22 mouse cellular contexts compared by ENCODE assay signal in genomic region chr1:40194279-40194678, GRCm38 (mm10). TPM values are rescaled to one million over a fixed set of nuclear protein-coding genes. Genes with fewer than 3 reads are reported as not detected.
DNase-seq lines count a peak whose midpoint lies in the region; ATAC-seq and TF ChIP-seq lines count a peak whose summit lies in the region.
"Had no signal": no experiment of that assay in that cellular context is flagged by ENCODE, and none has a peak within 500 bp of the region (broad histone marks: within the 10 kb centered on the region; RNA-seq: fewer than 3 reads in every experiment).

No protein-coding gene starts in this region.

- 55% methylated on average over 2 of the region's 2 CpGs for whole genome bisulfite sequencing in liver, adult 2 months
- 80% methylated on average over 2 of the region's 2 CpGs for WGBS in liver, postnatal 0 days (ENCODE audit: insufficient replicate concordance)
- 41% methylated on average over 2 of the region's 2 CpGs for WGBS in large intestine, adult 2 months
- WGBS in stomach, embryonic 16.5 days, result 61% methylated on average over 2 of the region's 2 CpGs
- WGBS in stomach, postnatal 0 days, result 55% methylated on average over 2 of the region's 2 CpGs
- WGBS in forebrain, embryonic 12.5 days, result 87% methylated on average over 2 of the region's 2 CpGs

- H3K9ac ChIP-seq in liver, adult 2 months (ENCODE audit: low read depth, low read length), result no peak overlapping the region
- H3K9ac ChIP-seq in liver, postnatal 0 days (replicated peaks), result no peak overlapping the region
- no peak overlapping the region for H3K9ac ChIP-seq in stomach, embryonic 16.5 days (ENCODE audit: low read length)
- no peak overlapping the region for H3K9ac ChIP-seq in stomach, postnatal 0 days (ENCODE audit: low read length)
- no peak overlapping the region for H3K9ac ChIP-seq in forebrain, embryonic 12.5 days

- H3K4me2 ChIP-seq in liver, postnatal 0 days (ENCODE audit: low read depth, low read length), result no peak overlapping the region
- no peak overlapping the region for H3K4me2 ChIP-seq in stomach, embryonic 16.5 days (ENCODE audit: low read depth, low read length)
- H3K4me2 ChIP-seq in stomach, postnatal 0 days (replicated peaks; ENCODE audit: low read depth), result no peak overlapping the region
- H3K4me2 ChIP-seq in forebrain, embryonic 12.5 days, result no peak overlapping the region

- TF ChIP-seq CTCF in liver, adult 2 months (IDR thresholded peaks at IDR 0.05; ENCODE audit: low read depth, low read length), result no peak
- no peak for TF ChIP-seq CTCF in liver, postnatal 0 days (IDR thresholded peaks at IDR 0.05; ENCODE audit: low read depth)
- TF ChIP-seq CTCF in stomach, postnatal 0 days (IDR thresholded peaks at IDR 0.05; ENCODE audit: low read depth), result no peak

- no peak for TF ChIP-seq EP300 in liver, postnatal 0 days (IDR thresholded peaks at IDR 0.05; ENCODE audit: low read depth)
- no peak for TF ChIP-seq EP300 in stomach, postnatal 0 days (optimal IDR thresholded peaks at IDR 0.05)

- H3K79me2 ChIP-seq in liver, adult 2 months (ENCODE audit: control insufficient read depth, insufficient read depth, low read length), result no peaks in the 10 kb centered on the region

- H3K4me1 ChIP-seq in liver, adult 2 months (ENCODE audit: control insufficient read depth, insufficient read depth, low read length), result peaks cover 2% of the 10 kb centered on the region; the same call in 1 of the 2 replicates
- no peaks in the 10 kb centered on the region; the same call in 1 of the 2 replicates for H3K4me1 ChIP-seq in liver, postnatal 0 days (ENCODE audit: insufficient read depth)
- H3K4me1 ChIP-seq in stomach, embryonic 16.5 days (ENCODE audit: control insufficient read depth, insufficient read depth, low read length), result no peaks in the 10 kb centered on the region
- no peaks in the 10 kb centered on the region for H3K4me1 ChIP-seq in stomach, postnatal 0 days (replicated peaks; ENCODE audit: control insufficient read depth, insufficient read depth)
- no peaks in the 10 kb centered on the region for H3K4me1 ChIP-seq in forebrain, embryonic 12.5 days

- no peak for ATAC-seq in liver, postnatal 0 days
- peak; percentile 58; the same call in 1 of the 2 replicates for ATAC-seq in stomach, embryonic 16.5 days (ENCODE audit: insufficient read depth, low FRiP score)
- ATAC-seq in stomach, postnatal 0 days (ENCODE audit: low FRiP score, low TSS enrichment), result peak; percentile 98
- no peak for ATAC-seq in forebrain, embryonic 12.5 days (ENCODE audit: low FRiP score)
- ATAC-seq: activated CD4-positive, CD25-positive, alpha-beta regulatory T cell, adult 4 months; CD4-positive, CD25-positive, alpha-beta regulatory T cell, adult 4 months; Patski had no signal

- no peaks in the 10 kb centered on the region for H3K36me3 ChIP-seq in liver, adult 2 months (ENCODE audit: control insufficient read depth, insufficient read depth, low read length)
- no peaks in the 10 kb centered on the region for H3K36me3 ChIP-seq in liver, postnatal 0 days (replicated peaks; ENCODE audit: insufficient read depth, low read length)
- no peaks in the 10 kb centered on the region for H3K36me3 ChIP-seq in stomach, embryonic 16.5 days (ENCODE audit: control insufficient read depth, insufficient read depth, low read length)
- H3K36me3 ChIP-seq in stomach, postnatal 0 days (ENCODE audit: control insufficient read depth, insufficient read depth, low read length), result no peaks in the 10 kb centered on the region
- H3K36me3 ChIP-seq in forebrain, embryonic 12.5 days (replicated peaks), result no peaks in the 10 kb centered on the region
- H3K36me3 ChIP-seq: G1E had no signal

- peak; percentile 56 for DNase-seq in liver, adult 2 months (ENCODE audit: extremely low read depth, low read depth, low spot score)
- no peak for DNase-seq in liver, postnatal 0 days
- DNase-seq in large intestine, adult 2 months (ENCODE audit: low read depth, low spot score), result peak; percentile 46
- DNase-seq in stomach, postnatal 0 days (ENCODE audit: low spot score), result peak; percentile 17
- DNase-seq in heart, adult 9 months (ENCODE audit: low spot score in 2 of 2), result no peak
- no peak for DNase-seq in urinary bladder, postnatal 14 days (ENCODE audit: low spot score)
- DNase-seq: adrenal gland, adult 2 months; adrenal gland, adult 8-10 months; adrenal gland, postnatal 10 days; adrenal gland, postnatal 14 days; adrenal gland, postnatal 25 days; adrenal gland, postnatal 36 days; B cell, adult 2 months; cerebellum, adult 11 months; cerebellum, adult 11-12 months had no signal

- no peaks in the 10 kb centered on the region for H3K27me3 ChIP-seq in liver, adult 2 months (ENCODE audit: control insufficient read depth, insufficient read depth, low read length)
- no peaks in the 10 kb centered on the region for H3K27me3 ChIP-seq in liver, postnatal 0 days (ENCODE audit: insufficient read depth, low read length)
- H3K27me3 ChIP-seq in stomach, embryonic 16.5 days (ENCODE audit: control insufficient read depth, insufficient read depth, low read length), result no peaks in the 10 kb centered on the region
- H3K27me3 ChIP-seq in stomach, postnatal 0 days (ENCODE audit: control insufficient read depth, insufficient read depth, low read length), result no peaks in the 10 kb centered on the region
- H3K27me3 ChIP-seq in forebrain, embryonic 12.5 days, result no peaks in the 10 kb centered on the region
- H3K27me3 ChIP-seq: CH12.LX, Patski had no signal

- no peak overlapping the region for H3K27ac ChIP-seq in liver, adult 2 months (replicated peaks; ENCODE audit: insufficient read depth, low read depth, low read length)
- no peak overlapping the region for H3K27ac ChIP-seq in liver, postnatal 0 days (ENCODE audit: low read depth)
- H3K27ac ChIP-seq in stomach, embryonic 16.5 days (ENCODE audit: low read length), result no peak overlapping the region
- H3K27ac ChIP-seq in stomach, postnatal 0 days (replicated peaks), result no peak overlapping the region; the same call in 1 of the 2 replicates
- H3K27ac ChIP-seq in forebrain, embryonic 12.5 days, result no peak overlapping the region

- H3K4me3 ChIP-seq in liver, adult 2 months (ENCODE audit: insufficient read depth, low read depth, low read length), result no peak overlapping the region
- H3K4me3 ChIP-seq in liver, postnatal 0 days (ENCODE audit: low read depth, low read length), result no peak overlapping the region
- no peak overlapping the region for H3K4me3 ChIP-seq in stomach, embryonic 16.5 days (replicated peaks; ENCODE audit: low read length)
- no peak overlapping the region for H3K4me3 ChIP-seq in stomach, postnatal 0 days (ENCODE audit: low read depth, low read length)
- no peak overlapping the region for H3K4me3 ChIP-seq in forebrain, embryonic 12.5 days (replicated peaks)

- TF ChIP-seq POLR2A in liver, adult 2 months (IDR thresholded peaks at IDR 0.05; ENCODE audit: extremely low read depth, insufficient read depth, low read length), result no peak

- H3K9me3 ChIP-seq in liver, postnatal 0 days (ENCODE audit: low read length), result no peaks in the 10 kb centered on the region
- no peaks in the 10 kb centered on the region for H3K9me3 ChIP-seq in stomach, embryonic 16.5 days (replicated peaks; ENCODE audit: control insufficient read depth, low read length)
- H3K9me3 ChIP-seq in stomach, postnatal 0 days (ENCODE audit: control insufficient read depth, low read length), result no peaks in the 10 kb centered on the region
- no peaks in the 10 kb centered on the region for H3K9me3 ChIP-seq in forebrain, embryonic 12.5 days
- H3K9me3 ChIP-seq: G1E had no signal

RNA-seq across cellular contexts. Expression of gene Il1r1, which starts 30.6 kb away (rescaled TPM):
- total RNA-seq in liver, adult 2 months (2014; rRNA removed), result 9.4 and 16.0 TPM in 2 replicates
- 2.0 and 5.5 TPM in 2 replicates for polyA plus RNA-seq in liver, adult 2 months (2012; rRNA removed)
- 12.7 and 15.1 TPM in 2 replicates for polyA plus RNA-seq in liver, postnatal 0 days (2015; fragmentation: Nextera tagmentation; extraction: Ambion mirVana)
- 2.1 and 3.3 TPM in 2 replicates for polyA plus RNA-seq in large intestine, adult 2 months (2012; rRNA removed)
- 11.4 and 12.3 TPM in 2 replicates for polyA plus RNA-seq in stomach, embryonic 16.5 days (2015; fragmentation: Nextera tagmentation; extraction: Ambion mirVana)
- polyA plus RNA-seq in stomach, postnatal 0 days (2015; fragmentation: Nextera tagmentation; extraction: Ambion mirVana), result 7.3 TPM in 2 replicates
- polyA plus RNA-seq in forebrain, embryonic 12.5 days (2016; fragmentation: Nextera tagmentation; extraction: Ambion mirVana), result 0.77 and 1.1 TPM in 2 replicates
- total RNA-seq: CH12.LX had no signal
- polyA plus RNA-seq: CD4-positive, CD25-positive, alpha-beta regulatory T cell, adult 4 months; G1E had no signal

Comparison
In these comparisons a context has a peak if more than half of its experiments do, and no peak if none do; other contexts are left out.
1. DNase-seq: peak in liver, adult 2 months (single experiment), large intestine, adult 2 months (single experiment) and stomach, postnatal 0 days (single experiment); none in liver, postnatal 0 days (single experiment), heart, adult 9 months (0 of 2) and urinary bladder, postnatal 14 days (single experiment).
2. ATAC-seq: peak in stomach, embryonic 16.5 days (single experiment) and stomach, postnatal 0 days (single experiment); none in liver, postnatal 0 days (single experiment) and forebrain, embryonic 12.5 days (single experiment).